9 mouse cellular contexts compared by ENCODE assay signal in genomic region chr9:107735356-107736184, GRCm38 (mm10). TPM values are rescaled to one million over a fixed set of nuclear protein-coding genes. Genes with fewer than 3 reads are reported as not detected.
A peak's percentile ranks its signal among the peaks of the same experiment; 100 is the strongest.
DNase-seq lines count a peak whose midpoint lies in the region; ATAC-seq lines count a peak whose summit lies in the region.
"Had no signal": no experiment of that assay in that cellular context is flagged by ENCODE, and none has a peak within 500 bp of the region (broad histone marks: within the 10 kb centered on the region; RNA-seq: fewer than 3 reads in every experiment).

No protein-coding gene starts in this region.

- peaks cover 18% of the 10 kb centered on the region for H3K36me3 ChIP-seq in heart, embryonic 16.5 days (ENCODE audit: control insufficient read depth, insufficient read depth)
- peaks cover 24% of the 10 kb centered on the region for H3K36me3 ChIP-seq in embryonic facial prominence, embryonic 13.5 days
- peaks cover 28% of the 10 kb centered on the region for H3K36me3 ChIP-seq in limb, embryonic 10.5 days
- H3K36me3 ChIP-seq in stomach, embryonic 14.5 days (ENCODE audit: control insufficient read depth, insufficient read depth, low read length) = peaks cover 23% of the 10 kb centered on the region

- WGBS in heart, embryonic 16.5 days = 11% methylated on average over 16 of the region's 17 CpGs
- 2% methylated on average over 17 of the region's 17 CpGs for WGBS in embryonic facial prominence, embryonic 13.5 days
- WGBS in limb, embryonic 10.5 days = 4% methylated on average over 17 of the region's 17 CpGs
- WGBS in stomach, embryonic 14.5 days = 7% methylated on average over 17 of the region's 17 CpGs

- H3K4me3 ChIP-seq in heart, embryonic 16.5 days (ENCODE audit: low read length) = no peak overlapping the region
- peak overlapping the region; percentile 21 for H3K4me3 ChIP-seq in embryonic facial prominence, embryonic 13.5 days
- H3K4me3 ChIP-seq in limb, embryonic 10.5 days = peak overlapping the region; percentile 44
- no peak overlapping the region for H3K4me3 ChIP-seq in stomach, embryonic 14.5 days (ENCODE audit: low read depth, low read length)

- H3K4me1 ChIP-seq in heart, embryonic 16.5 days (ENCODE audit: control insufficient read depth, insufficient read depth, low read length) = peaks cover 15% of the 10 kb centered on the region
- peaks cover 49% of the 10 kb centered on the region for H3K4me1 ChIP-seq in embryonic facial prominence, embryonic 13.5 days
- peaks cover 53% of the 10 kb centered on the region for H3K4me1 ChIP-seq in limb, embryonic 10.5 days
- H3K4me1 ChIP-seq in stomach, embryonic 14.5 days (ENCODE audit: control insufficient read depth, insufficient read depth, low read length) = peaks cover 23% of the 10 kb centered on the region

- no peaks in the 10 kb centered on the region for H3K9me3 ChIP-seq in heart, embryonic 16.5 days (replicated peaks; ENCODE audit: control insufficient read depth, low read length)
- no peaks in the 10 kb centered on the region for H3K9me3 ChIP-seq in embryonic facial prominence, embryonic 13.5 days
- H3K9me3 ChIP-seq in limb, embryonic 10.5 days (replicated peaks) = no peaks in the 10 kb centered on the region
- H3K9me3 ChIP-seq in stomach, embryonic 14.5 days (ENCODE audit: control insufficient read depth, low read depth, low read length) = no peaks in the 10 kb centered on the region

- H3K9ac ChIP-seq in heart, embryonic 16.5 days (ENCODE audit: low read length) = no peak overlapping the region; the same call in 1 of the 2 replicates
- H3K9ac ChIP-seq in embryonic facial prominence, embryonic 13.5 days = peak overlapping the region; percentile 59
- no peak overlapping the region for H3K9ac ChIP-seq in stomach, embryonic 14.5 days (replicated peaks; ENCODE audit: low read depth, low read length)

- no peak; the same call in 1 of the 2 replicates for ATAC-seq in heart, embryonic 16.5 days (replicated peaks; ENCODE audit: extremely low read depth, insufficient read depth, low FRiP score)
- ATAC-seq in embryonic facial prominence, embryonic 13.5 days (ENCODE audit: insufficient number of reproducible peaks, insufficient read depth, low FRiP score, low TSS enrichment, low read depth) = no peak
- ATAC-seq in stomach, embryonic 14.5 days (ENCODE audit: insufficient number of reproducible peaks, insufficient read depth, low FRiP score, low read depth) = 0 out of 2 replicates have a peak, but pooled peaks have one; percentile 10
- ATAC-seq in monocyte, adult 5-6 weeks (replicated peaks; ENCODE audit: insufficient number of reproducible peaks, low FRiP score, low TSS enrichment, poor library complexity, severe bottlenecking) = no peak

- DNase-seq in heart, adult 18-20 months = no peak
- DNase-seq in limb, embryonic 10.5 days (ENCODE audit: low spot score) = peak; percentile 65
- no peak for DNase-seq in layer of hippocampus, adult 18-20 months (ENCODE audit: low spot score in 2 of 2)
- no peak for DNase-seq in adrenal gland, adult (ENCODE audit: inconsistent age in 2 of 2, low spot score in 1 of 2)

- H3K27me3 ChIP-seq in heart, embryonic 16.5 days (ENCODE audit: control insufficient read depth, insufficient read depth, low read length) = peaks cover 26% of the 10 kb centered on the region
- no peaks in the 10 kb centered on the region for H3K27me3 ChIP-seq in embryonic facial prominence, embryonic 13.5 days
- H3K27me3 ChIP-seq in limb, embryonic 10.5 days (ENCODE audit: low read depth, poor library complexity, severe bottlenecking) = no peaks in the 10 kb centered on the region
- no peaks in the 10 kb centered on the region for H3K27me3 ChIP-seq in stomach, embryonic 14.5 days (ENCODE audit: control insufficient read depth, insufficient read depth, low read length)

- H3K4me2 ChIP-seq in heart, embryonic 16.5 days (ENCODE audit: low read depth, low read length) = peak overlapping the region; percentile 10; the same call in 1 of the 2 replicates
- peak overlapping the region; percentile 57 for H3K4me2 ChIP-seq in embryonic facial prominence, embryonic 13.5 days
- peak overlapping the region; percentile 26 for H3K4me2 ChIP-seq in stomach, embryonic 14.5 days (replicated peaks; ENCODE audit: low read depth, low read length)

- no peak overlapping the region for H3K27ac ChIP-seq in heart, embryonic 16.5 days (ENCODE audit: low read length)
- peak overlapping the region; percentile 97 for H3K27ac ChIP-seq in embryonic facial prominence, embryonic 13.5 days
- H3K27ac ChIP-seq in limb, embryonic 10.5 days = peak overlapping the region; percentile 90
- H3K27ac ChIP-seq in stomach, embryonic 14.5 days (ENCODE audit: low read length) = peak overlapping the region; percentile 59; the same call in 1 of the 2 replicates

RNA-seq across cellular contexts. Expression of gene Sema3f, which starts 25.3 kb away (rescaled TPM):
- polyA plus RNA-seq in heart, embryonic 16.5 days (2015; fragmentation: Nextera tagmentation; extraction: Ambion mirVana) = 3.9 and 4.7 TPM in 2 replicates
- total RNA-seq in heart, adult 18-20 months (2021) = 10 to 100 TPM; 14.7 to 16.5 TPM
- 37.7 and 44.0 TPM in 2 replicates for polyA plus RNA-seq in embryonic facial prominence, embryonic 13.5 days (2015; fragmentation: Nextera tagmentation; extraction: Ambion mirVana)
- polyA plus RNA-seq in limb, embryonic 10.5 days (2016; fragmentation: Nextera tagmentation; extraction: Ambion mirVana) = 31.7 and 33.6 TPM in 2 replicates
- polyA plus RNA-seq in stomach, embryonic 14.5 days (2014; fragmentation: Nextera tagmentation; extraction: Ambion mirVana) = 30.2 and 33.2 TPM in 2 replicates
- 1 to 10 TPM; 2.8 to 5.9 TPM for total RNA-seq in layer of hippocampus, adult 18-20 months (2021)
- not detected in 3 replicates for total RNA-seq in monocyte, adult 5-6 weeks (2017)
- total RNA-seq: MEL had no signal

RNA-seq across cellular contexts. Expression of gene Rbm5, which starts 35.2 kb away (rescaled TPM):
- polyA plus RNA-seq in heart, embryonic 16.5 days (2015; fragmentation: Nextera tagmentation; extraction: Ambion mirVana) = 137 and 146 TPM in 2 replicates
- 10 to 100 TPM; 48.6 to 57.9 TPM for total RNA-seq in heart, adult 18-20 months (2021)
- 262 and 274 TPM in 2 replicates for polyA plus RNA-seq in embryonic facial prominence, embryonic 13.5 days (2015; fragmentation: Nextera tagmentation; extraction: Ambion mirVana)
- polyA plus RNA-seq in limb, embryonic 10.5 days (2016; fragmentation: Nextera tagmentation; extraction: Ambion mirVana) = 164 and 214 TPM in 2 replicates
- 204 and 205 TPM in 2 replicates for polyA plus RNA-seq in stomach, embryonic 14.5 days (2014; fragmentation: Nextera tagmentation; extraction: Ambion mirVana)
- 100 to 1,000 TPM; 126 to 142 TPM for total RNA-seq in layer of hippocampus, adult 18-20 months (2021)
- 339 to 489 TPM (median 412 TPM) in 3 replicates for total RNA-seq in monocyte, adult 5-6 weeks (2017)

RNA-seq across cellular contexts. Expression of gene Gnat1, which starts 56.1 kb away (rescaled TPM):
- 0.39 TPM in 2 replicates for polyA plus RNA-seq in heart, embryonic 16.5 days (2015; fragmentation: Nextera tagmentation; extraction: Ambion mirVana)
- total RNA-seq in heart, adult 18-20 months (2021) = not detected
- polyA plus RNA-seq in embryonic facial prominence, embryonic 13.5 days (2015; fragmentation: Nextera tagmentation; extraction: Ambion mirVana) = 1.2 and 2.0 TPM in 2 replicates
- polyA plus RNA-seq in limb, embryonic 10.5 days (2016; fragmentation: Nextera tagmentation; extraction: Ambion mirVana) = 2.6 and 3.3 TPM in 2 replicates
- polyA plus RNA-seq in stomach, embryonic 14.5 days (2014; fragmentation: Nextera tagmentation; extraction: Ambion mirVana) = 1.8 and 2.4 TPM in 2 replicates
- total RNA-seq in layer of hippocampus, adult 18-20 months (2021) = not detected
- 1.8 TPM in 1 of 3 replicates, not detected in the others for total RNA-seq in monocyte, adult 5-6 weeks (2017)

Comparison
In these comparisons a context has a peak if more than half of its experiments do, and no peak if none do; other contexts are left out.
1. H3K4me3 ChIP-seq: peak in embryonic facial prominence, embryonic 13.5 days (single experiment) and limb, embryonic 10.5 days (single experiment); none in heart, embryonic 16.5 days (single experiment) and stomach, embryonic 14.5 days (single experiment).
2. Peak in every context shown above with its lines, with median percentiles within 50 percentile points of each other: H3K4me2 ChIP-seq.